Mouse (Mus musculus) cerebellum, adult 2 months (tissue): Measurements from ENCODE around the gene Orc1.

ENCODE experiments used
- CTCF ChIP-seq: fragments of 200-500 bp; IDR thresholded peaks from 2 replicates; pipeline ENCODE4 v1.5.1; 2011; ENCODE audit warnings: low read depth, mild to moderate bottlenecking, control low read depth, low read length, moderate library complexity, borderline replicate concordance; ENCODE audit not compliant: insufficient read depth
- POLR2A ChIP-seq: fragments of 200-500 bp; IDR thresholded peaks from 2 replicates; pipeline ENCODE4 v1.6.1; 2011; ENCODE audit warnings: low read length, control low read depth, borderline replicate concordance; ENCODE audit not compliant: insufficient read depth

DNA sequence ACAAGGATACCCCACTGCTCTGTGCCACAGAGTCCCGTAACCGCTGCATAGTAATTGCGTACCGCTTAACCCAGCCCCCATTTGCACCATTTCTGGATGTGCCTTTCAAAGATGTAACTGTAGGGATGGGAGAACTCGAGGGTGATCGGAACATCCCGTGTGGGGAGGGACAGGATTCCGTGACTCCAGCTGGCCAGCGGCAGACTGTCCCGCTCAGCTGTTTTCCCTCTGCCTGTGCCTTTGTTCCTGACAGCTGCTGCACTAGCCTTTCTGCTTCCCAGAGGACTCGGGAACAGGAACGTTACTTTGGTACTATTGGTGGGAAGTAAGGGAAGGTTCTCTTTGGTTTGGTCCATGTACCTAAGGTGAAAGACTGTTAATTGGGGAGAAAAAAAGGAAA, 54.5 kb downstream of the Orc1 start:
- TF ChIP-seq POLR2A: no peak
- no peak for TF ChIP-seq CTCF
